Mouse (Mus musculus) brain, embryonic 14.5 days (tissue): ENCODE results near the gene Etnk1.

Experiments
- CTCF ChIP-seq: fragments of 200-500 bp; IDR thresholded peaks from 2 replicates; pipeline ENCODE4 v1.5.1; 2012; ENCODE audit warnings: inconsistent platforms, mild to moderate bottlenecking, moderate library complexity, borderline replicate concordance; ENCODE audit not compliant: insufficient read depth, insufficient read length; ENCODE audit errors: extremely low read depth
- POLR2A ChIP-seq: fragments of 200-500 bp; IDR thresholded peaks from 2 replicates; pipeline ENCODE4 v1.6.1; 2012; ENCODE audit warnings: mild to moderate bottlenecking, inconsistent platforms, borderline replicate concordance; ENCODE audit not compliant: poor library complexity, insufficient read depth, insufficient read length, severe bottlenecking; ENCODE audit errors: extremely low read depth

DNA sequence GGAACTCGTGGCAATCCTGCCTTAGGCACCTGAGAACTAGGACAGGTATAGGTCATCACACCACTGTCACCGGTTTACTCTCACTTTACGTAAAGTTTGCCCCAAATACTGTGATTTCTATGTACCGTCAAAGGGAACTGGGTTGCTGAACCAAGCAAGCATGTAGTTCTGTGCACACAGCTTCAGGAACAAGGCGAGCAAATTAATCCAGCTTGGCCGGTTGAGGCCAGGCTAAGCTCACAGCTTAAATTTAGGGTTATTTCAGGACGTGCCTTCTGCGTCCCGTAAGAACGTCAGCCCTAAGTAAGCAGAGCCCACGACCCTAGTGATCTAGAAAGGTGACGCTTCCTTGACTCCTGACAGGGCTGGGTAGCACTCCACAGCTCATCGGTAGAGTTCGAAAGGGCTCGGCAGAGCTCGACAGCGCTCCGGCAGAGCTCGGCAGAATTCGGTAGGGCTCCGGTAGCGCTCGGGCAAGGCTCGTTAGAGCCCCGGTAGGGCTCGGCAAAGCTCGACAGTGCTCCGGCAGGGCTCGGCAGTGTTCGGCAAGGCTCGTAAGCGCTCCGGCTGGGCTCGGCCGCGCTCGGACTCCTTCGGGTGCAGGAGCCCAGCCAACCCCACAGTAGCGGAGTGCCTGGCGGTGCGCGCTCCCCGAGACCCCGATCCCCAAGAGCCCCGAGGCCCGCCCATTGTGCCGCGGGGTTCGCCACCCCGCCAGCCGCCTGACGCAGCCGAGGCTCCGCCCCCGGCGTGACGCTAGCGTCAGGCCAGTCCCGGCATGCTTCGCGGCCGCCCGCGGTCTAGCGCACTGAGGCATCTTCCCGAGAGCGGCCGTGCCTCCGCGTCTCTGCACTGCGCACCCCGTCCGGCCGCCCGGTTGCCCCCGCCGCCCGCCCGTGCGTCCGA is at the start of gene Etnk1:
- TF ChIP-seq CTCF = peak; percentile 22; the same call in 1 of the 2 replicates
- peak; percentile 91 for TF ChIP-seq POLR2A
